Mouse (Mus musculus): ENCODE results near the gene Rgs13.

DNA sequence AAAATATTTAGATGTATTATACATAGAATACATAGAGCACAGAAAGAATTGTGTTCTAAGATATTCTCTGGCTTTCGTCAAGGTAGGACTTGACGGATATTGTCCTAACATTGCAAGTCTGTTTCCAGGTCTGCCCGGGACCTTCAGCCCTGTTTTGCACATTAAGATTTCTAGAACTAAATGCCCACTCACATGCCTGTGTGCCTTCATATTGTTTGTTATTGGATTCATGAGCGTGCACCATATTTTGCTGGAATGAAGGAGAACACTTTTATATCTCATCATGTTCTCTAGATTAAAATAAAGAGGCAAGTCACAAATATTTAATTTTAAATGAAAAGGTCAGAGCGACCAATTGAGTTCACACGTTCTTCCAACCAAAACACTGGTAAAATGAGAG lies 2.4 kb downstream of the Rgs13 start:
- TF ChIP-seq CTCF (IDR thresholded peaks at IDR 0.05; ENCODE audit: borderline replicate concordance, control insufficient read depth, extremely low read depth, insufficient read depth, low read length, poor library complexity) (no peak), POLR2A (IDR thresholded peaks at IDR 0.05; ENCODE audit: control insufficient read depth, extremely low read depth, insufficient read depth, low read length, poor library complexity) (no peak)
